Mouse (Mus musculus): ENCODE results near the gene Gpx2. TPM values are rescaled to one million over a fixed set of nuclear protein-coding genes. Genes with fewer than 3 reads are reported as not detected.

Gpx2 gene
- polyA plus RNA-seq, 2 experiments: 0.06 TPM; not detected in 1

GRCm38 (mm10) chr12:76837844-76838650 is 42.7 kb upstream of the Gpx2 start:
- ATAC-seq (ENCODE audit: insufficient read depth): peak; percentile 32
- H3K27ac ChIP-seq: peak overlapping the region; percentile 34

GRCm38 (mm10) chr12:76837101-76837843 is 41.9 kb upstream of the Gpx2 start:
- Histone ChIP-seq H3K4me1 (replicated peaks; ENCODE audit: control insufficient read depth in 2 of 2, insufficient read depth in 2 of 2, low read length in 1 of 2) (peaks cover 4 to 5% of the 10 kb centered on the region in 2 experiments; a peak in 3 of 4 replicates), H3K27me3 (ENCODE audit: control insufficient read depth, insufficient read depth, low read length) (no peaks in the 10 kb centered on the region), H3K4me3 (ENCODE audit: insufficient read depth in 1 of 2, low read depth in 2 of 2, low read length in 2 of 2) (peak overlapping the region; percentile 70 to 87), H3K27ac (peak overlapping the region; percentile 34), H3K36me3 (replicated peaks; ENCODE audit: control insufficient read depth, insufficient read depth, low read depth) (no peaks in the 10 kb centered on the region), H3K9me3 (ENCODE audit: control insufficient read depth, low read length) (no peaks in the 10 kb centered on the region), H3K4me2 (ENCODE audit: low read depth) (peak overlapping the region; percentile 93), H3K9ac (replicated peaks) (peak overlapping the region; percentile 90)
- DNase-seq (ENCODE audit: low read depth in 3 of 3, low spot score in 3 of 3): peak; percentile 92 to 93 (median 93)
- TF ChIP-seq EP300 (IDR thresholded peaks at IDR 0.05; ENCODE audit: low read depth) (peak; percentile 28), CTCF (IDR thresholded peaks at IDR 0.05; ENCODE audit: low read depth) (peak; percentile 86)
- WGBS (ENCODE audit: insufficient replicate concordance): under 1% methylated on average over 43 of the region's 43 CpGs
- ATAC-seq (ENCODE audit: insufficient read depth): peak; percentile 100

More at GRCm38 (mm10) chr12:76837844-76838650, 42.7 kb upstream of the Gpx2 start:
- DNase-seq (ENCODE audit: low read depth in 3 of 3, low spot score in 3 of 3): peak; percentile 9 to 41 (median 18)
- H3K27me3 ChIP-seq (ENCODE audit: control insufficient read depth, insufficient read depth, low read length): no peaks in the 10 kb centered on the region
- H3K36me3 ChIP-seq (replicated peaks; ENCODE audit: control insufficient read depth, insufficient read depth, low read depth): 0 out of 2 replicates have a peak, but pooled peaks cover 2% of the 10 kb centered on the region
- peak overlapping the region; percentile 70 to 87 for H3K4me3 ChIP-seq (ENCODE audit: insufficient read depth in 1 of 2, low read depth in 2 of 2, low read length in 2 of 2)
- peaks cover 4 to 5% of the 10 kb centered on the region in 2 experiments; a peak in 3 of 4 replicates for H3K4me1 ChIP-seq (replicated peaks; ENCODE audit: control insufficient read depth in 2 of 2, insufficient read depth in 2 of 2, low read length in 1 of 2)
- WGBS (ENCODE audit: insufficient replicate concordance): 8% methylated on average over 21 of the region's 21 CpGs
- peak overlapping the region; percentile 93 for H3K4me2 ChIP-seq (ENCODE audit: low read depth)
- H3K9ac ChIP-seq (replicated peaks): peak overlapping the region; percentile 90
- no peak for TF ChIP-seq EP300 (IDR thresholded peaks at IDR 0.05; ENCODE audit: low read depth)
- TF ChIP-seq CTCF (IDR thresholded peaks at IDR 0.05; ENCODE audit: low read depth): no peak
- H3K9me3 ChIP-seq (ENCODE audit: control insufficient read depth, low read length): no peaks in the 10 kb centered on the region

GRCm38 (mm10) chr12:76832704-76833103 is 37.4 kb upstream of the Gpx2 start:
- H3K27me3 ChIP-seq (ENCODE audit: control insufficient read depth, insufficient read depth, low read length): no peaks in the 10 kb centered on the region
- peaks cover 0 to 4% of the 10 kb centered on the region in 2 experiments; a peak in 1 of 4 replicates for H3K4me1 ChIP-seq (replicated peaks; ENCODE audit: control insufficient read depth in 2 of 2, insufficient read depth in 2 of 2, low read length in 1 of 2)
- no peaks in the 10 kb centered on the region for H3K9me3 ChIP-seq (ENCODE audit: control insufficient read depth, low read length)
- ATAC-seq (ENCODE audit: insufficient read depth) (no peak), DNase-seq (ENCODE audit: low read depth in 3 of 3, low spot score in 3 of 3) (peak; percentile 12 to 37 (median 20))
- 4% methylated on average over 3 of the region's 3 CpGs for WGBS (ENCODE audit: insufficient replicate concordance)
- H3K4me2 ChIP-seq (ENCODE audit: low read depth): no peak overlapping the region
- no peaks in the 10 kb centered on the region for H3K36me3 ChIP-seq (replicated peaks; ENCODE audit: control insufficient read depth, insufficient read depth, low read depth)
- TF ChIP-seq CTCF (IDR thresholded peaks at IDR 0.05; ENCODE audit: low read depth) (peak; percentile 80), EP300 (IDR thresholded peaks at IDR 0.05; ENCODE audit: low read depth) (no peak)
- H3K27ac ChIP-seq: no peak overlapping the region
- no peak overlapping the region for H3K9ac ChIP-seq (replicated peaks)
- H3K4me3 ChIP-seq (ENCODE audit: insufficient read depth in 1 of 2, low read depth in 2 of 2, low read length in 2 of 2): no peak overlapping the region

GRCm38 (mm10) chr12:76825283-76825682 is 29.9 kb upstream of the Gpx2 start:
- H3K9me3 ChIP-seq (ENCODE audit: control insufficient read depth, low read length): no peaks in the 10 kb centered on the region
- H3K27ac ChIP-seq: no peak overlapping the region
- peaks cover 49% of the 10 kb centered on the region for H3K27me3 ChIP-seq (ENCODE audit: control insufficient read depth, insufficient read depth, low read length)
- DNase-seq (ENCODE audit: low read depth in 3 of 3, low spot score in 3 of 3): no peak
- no peaks in the 10 kb centered on the region for H3K36me3 ChIP-seq (replicated peaks; ENCODE audit: control insufficient read depth, insufficient read depth, low read depth)
- no peaks in the 10 kb centered on the region for H3K4me1 ChIP-seq (replicated peaks; ENCODE audit: control insufficient read depth in 2 of 2, insufficient read depth in 2 of 2, low read length in 1 of 2)
- ATAC-seq (ENCODE audit: insufficient read depth): no peak
- no peak overlapping the region for H3K4me2 ChIP-seq (ENCODE audit: low read depth)
- H3K9ac ChIP-seq (replicated peaks): no peak overlapping the region
- 64% methylated on average over 4 of the region's 4 CpGs for WGBS (ENCODE audit: insufficient replicate concordance)
- no peak overlapping the region for H3K4me3 ChIP-seq (ENCODE audit: insufficient read depth in 1 of 2, low read depth in 2 of 2, low read length in 2 of 2)
- TF ChIP-seq EP300 (IDR thresholded peaks at IDR 0.05; ENCODE audit: low read depth) (no peak), CTCF (IDR thresholded peaks at IDR 0.05; ENCODE audit: low read depth) (no peak)

GRCm38 (mm10) chr12:76822651-76823041 is 27.3 kb upstream of the Gpx2 start, which contains the start of gene Rab15:
Gene Rab15 (minus strand): TSS chr12:76822908.
- TF ChIP-seq CTCF (IDR thresholded peaks at IDR 0.05; ENCODE audit: low read depth): no peak
- no peak for TF ChIP-seq EP300 (IDR thresholded peaks at IDR 0.05; ENCODE audit: low read depth)
- H3K4me2 ChIP-seq (ENCODE audit: low read depth): peak within 1 kb of the TSS; percentile 65
- WGBS (ENCODE audit: insufficient replicate concordance): 5% methylated on average over 16 of the region's 17 CpGs
- H3K9me3 ChIP-seq (ENCODE audit: control insufficient read depth, low read length): no peaks in the 10 kb centered on the region
- no peak within 1 kb of the TSS for H3K27ac ChIP-seq
- H3K36me3 ChIP-seq (replicated peaks; ENCODE audit: control insufficient read depth, insufficient read depth, low read depth): no peaks in the 10 kb centered on the region
- H3K4me3 ChIP-seq (ENCODE audit: insufficient read depth in 1 of 2, low read depth in 2 of 2, low read length in 2 of 2): peak within 1 kb of the TSS; percentile 38 to 52
- no peaks in the 10 kb centered on the region for H3K4me1 ChIP-seq (replicated peaks; ENCODE audit: control insufficient read depth in 2 of 2, insufficient read depth in 2 of 2, low read length in 1 of 2)
- H3K9ac ChIP-seq (replicated peaks): no peak within 1 kb of the TSS
- peaks cover 54% of the 10 kb centered on the region for H3K27me3 ChIP-seq (ENCODE audit: control insufficient read depth, insufficient read depth, low read length)
- DNase-seq (ENCODE audit: low read depth in 3 of 3, low spot score in 3 of 3): no peak
- ATAC-seq (ENCODE audit: insufficient read depth): no peak

Data from liver, embryonic 14.5 days (tissue).